Mouse (Mus musculus) G1E-ER4 (cell line): Measurements from ENCODE around the gene Slc39a3. TPM values are rescaled to one million over a fixed set of nuclear protein-coding genes. Genes with fewer than 3 reads are reported as not detected.

Experiments used
- GATA1 ChIP-seq: IDR thresholded peaks from one replicate; pipeline ENCODE4 v1.8.0; 2012; ENCODE audit warnings: low read length, inconsistent platforms
- polyA plus RNA-seq: library from polyadenylated mRNA; stranded (reverse); fragments of >175 nt; gene quantifications from 2 replicates; pipeline ENCODE4 v1.2.3, GENCODE M21; 2012

Slc39a3 gene
- polyA plus RNA-seq, 1 experiment, result 11.6 TPM

- TF ChIP-seq GATA1, result no peak
These were observed 39.2 kb downstream of the Slc39a3 start for GRCm38 (mm10) chr10:80998021-80998420.

DNA sequence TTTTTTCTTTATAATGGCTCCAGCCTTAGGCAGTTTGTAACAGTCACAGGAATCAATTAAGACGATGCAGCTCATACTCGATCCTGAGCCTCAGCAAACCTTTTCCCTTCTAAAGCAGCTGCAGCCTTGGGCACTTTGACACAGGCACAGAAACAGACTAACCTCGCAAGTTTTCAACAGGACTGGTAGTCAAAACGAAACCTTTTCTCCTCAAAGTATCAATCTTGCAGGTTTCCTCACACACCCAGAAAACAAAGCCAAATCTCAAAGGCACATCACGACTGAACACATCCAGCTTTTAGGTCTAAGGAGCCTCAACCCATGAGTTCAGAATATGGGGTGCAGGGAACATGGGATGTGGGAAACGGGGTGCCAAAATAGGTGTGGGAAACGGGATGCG, 39.9 kb downstream of the Slc39a3 start:
- TF ChIP-seq GATA1, result no peak

DNA sequence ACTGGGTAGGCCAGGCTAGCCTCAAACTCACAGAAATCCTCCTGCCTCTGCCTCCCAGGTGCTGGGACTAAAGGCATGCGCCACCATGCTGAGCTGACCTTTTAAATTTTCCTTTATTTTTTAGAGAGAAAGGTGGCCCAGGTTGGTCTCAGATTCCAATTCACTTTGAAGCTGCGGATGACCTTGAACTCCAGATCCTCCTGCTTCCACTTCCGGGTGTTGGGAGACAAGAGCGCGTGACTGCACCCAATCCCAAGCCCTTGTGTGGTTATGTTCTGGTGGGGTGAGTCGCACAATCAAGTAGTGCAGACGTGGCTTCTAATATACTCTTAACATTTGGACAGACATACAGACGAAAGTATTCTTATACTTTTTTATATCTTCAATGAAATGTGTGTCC, 40.7 kb downstream of the Slc39a3 start:
- no peak for TF ChIP-seq GATA1

- TF ChIP-seq GATA1, result no peak
These were observed 42.1 kb downstream of the Slc39a3 start for GRCm38 (mm10) chr10:80995091-80995632.

- TF ChIP-seq GATA1, result no peak
These were observed 42.6 kb downstream of the Slc39a3 start for GRCm38 (mm10) chr10:80994621-80995020.

- TF ChIP-seq GATA1, result no peak
These were observed 44.0 kb downstream of the Slc39a3 start for GRCm38 (mm10) chr10:80993276-80993675.

GRCm38 (mm10) chr10:80991945-80992344, 45.3 kb downstream of the Slc39a3 start:
- TF ChIP-seq GATA1, result no peak

DNA sequence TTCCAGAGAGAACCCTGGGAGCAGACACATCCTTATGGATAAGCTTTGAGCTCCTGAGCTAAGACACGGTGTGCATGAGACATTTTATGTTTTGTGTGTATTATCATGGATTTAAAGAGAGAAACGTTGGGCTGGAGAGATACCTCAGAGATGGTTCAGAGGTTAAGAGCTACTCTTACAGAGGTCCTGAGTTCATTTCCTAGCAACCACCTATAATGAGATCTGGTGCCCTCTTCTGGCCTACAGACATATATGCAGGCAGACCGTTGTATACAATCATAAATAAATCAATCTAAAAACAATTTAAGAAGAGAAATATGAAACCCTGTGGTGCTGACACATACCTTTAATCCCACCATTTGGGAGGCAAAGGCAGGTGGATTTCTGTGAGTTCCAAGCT, 46.2 kb downstream of the Slc39a3 start:
- TF ChIP-seq GATA1, result no peak

- TF ChIP-seq GATA1, result no peak
These were observed 46.8 kb downstream of the Slc39a3 start for GRCm38 (mm10) chr10:80990406-80990805.

- no peak for TF ChIP-seq GATA1
These were observed 47.8 kb downstream of the Slc39a3 start for GRCm38 (mm10) chr10:80989446-80989845.

DNA sequence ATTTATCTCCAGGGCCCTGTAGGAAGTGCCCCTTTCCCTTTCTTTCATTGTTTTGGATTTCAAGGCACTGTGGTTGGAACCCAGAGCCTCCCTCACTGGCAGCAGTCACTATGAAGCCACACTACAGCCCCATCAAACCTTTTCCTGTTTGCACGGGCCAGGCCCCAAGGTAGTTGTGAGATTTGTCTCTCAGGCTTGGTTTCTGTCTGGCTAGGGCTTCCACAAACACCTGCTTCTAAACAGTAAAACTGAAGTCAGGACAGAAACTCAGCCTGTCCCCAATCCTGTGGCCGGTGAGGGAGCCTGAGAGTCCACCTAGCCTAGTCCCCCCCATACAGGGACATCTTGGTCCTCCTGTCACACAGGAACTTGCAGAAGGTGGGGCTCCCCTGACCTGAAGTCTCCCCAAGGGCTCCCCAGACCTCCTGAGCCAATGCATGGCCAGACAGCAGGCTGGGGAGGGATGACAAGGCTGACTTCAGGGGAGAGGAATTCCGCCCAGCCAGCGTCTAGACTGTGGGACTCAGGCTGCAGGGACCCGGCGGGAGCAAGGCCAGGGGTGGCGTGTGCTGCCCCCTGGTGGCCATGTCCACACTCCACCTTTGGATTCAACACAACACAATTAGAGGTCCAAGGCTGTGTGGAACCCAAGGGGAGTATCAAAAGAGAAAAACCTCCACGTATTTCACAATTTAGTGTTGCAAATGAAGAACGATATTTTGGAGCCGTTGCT, 49.4 kb downstream of the Slc39a3 start:
- no peak for TF ChIP-seq GATA1

GRCm38 (mm10) chr10:80986754-80987153, 50.5 kb downstream of the Slc39a3 start:
- TF ChIP-seq GATA1, result no peak

- no peak for TF ChIP-seq GATA1
These were observed 51.1 kb downstream of the Slc39a3 start for GRCm38 (mm10) chr10:80985970-80986701.

- TF ChIP-seq GATA1, result no peak
These were observed 51.8 kb downstream of the Slc39a3 start for GRCm38 (mm10) chr10:80985241-80985969.

DNA sequence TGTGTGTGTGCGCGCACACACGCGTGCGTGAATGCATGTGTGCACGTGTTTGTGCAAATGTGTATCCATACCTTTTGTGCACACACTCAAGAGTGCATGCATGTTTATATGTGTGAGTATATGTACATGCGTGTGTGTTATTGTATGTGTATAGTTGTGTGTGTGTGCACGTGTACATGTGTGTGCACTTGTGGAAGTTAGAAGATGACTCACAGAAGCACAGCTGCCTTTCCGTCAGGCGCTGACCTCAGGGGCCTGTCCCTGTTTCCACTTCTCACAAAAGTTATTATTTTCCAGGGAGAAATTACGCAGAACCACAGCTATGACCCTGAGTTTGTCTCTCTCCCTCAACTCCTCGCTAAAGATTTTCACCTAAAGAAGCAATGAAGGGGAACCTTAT, 53.0 kb downstream of the Slc39a3 start:
- TF ChIP-seq GATA1, result no peak

GRCm38 (mm10) chr10:80982381-80982780, 54.8 kb downstream of the Slc39a3 start:
- TF ChIP-seq GATA1, result no peak
